Mouse (Mus musculus): ENCODE data around the gene Cacna1c.

DNA sequence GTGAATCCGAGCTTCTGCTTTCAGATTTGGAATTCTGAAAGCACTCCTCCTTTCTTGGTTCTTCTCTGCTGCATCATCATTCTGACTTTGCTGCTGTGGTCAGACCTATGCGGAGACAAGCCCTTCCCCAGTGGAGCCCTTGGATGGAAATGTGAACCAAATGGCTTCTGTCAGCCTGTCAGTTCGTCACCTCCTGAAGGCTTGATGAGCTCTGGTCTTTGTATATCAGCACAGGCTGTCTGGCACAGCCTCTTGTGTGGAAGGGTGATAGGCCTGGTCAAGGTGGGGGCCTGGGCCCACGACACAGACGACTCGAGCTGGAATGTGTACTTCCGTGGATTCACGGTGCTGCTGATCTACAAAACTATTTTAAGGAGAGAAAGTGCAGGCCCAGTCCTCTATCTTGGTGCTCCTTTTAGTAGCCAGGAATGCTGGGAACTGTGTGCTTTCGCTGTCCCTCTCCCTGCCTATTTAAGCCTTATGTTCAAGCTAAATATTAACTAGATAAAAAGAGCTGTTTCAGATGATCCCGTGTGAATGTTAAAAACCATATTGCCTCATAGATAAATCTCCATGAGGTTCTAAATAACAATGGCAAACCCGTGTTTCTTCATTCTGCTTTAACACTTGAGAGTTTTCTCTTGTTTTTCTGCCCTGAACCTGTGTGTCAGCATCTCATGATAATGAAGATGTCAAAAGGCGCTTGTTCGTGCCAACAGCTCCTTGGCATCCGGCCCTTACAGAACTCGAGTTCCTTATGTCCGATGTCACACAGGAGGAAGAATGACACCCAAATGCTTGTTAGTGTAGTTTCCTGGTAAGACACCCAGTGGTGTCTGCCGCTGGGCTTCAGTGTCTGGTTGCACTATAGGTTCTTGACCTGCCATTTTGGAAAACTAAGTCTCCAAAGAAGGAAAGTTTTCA lies at the start of gene Cacna1c:
- TF ChIP-seq CTCF (IDR thresholded peaks at IDR 0.05; ENCODE audit: low read depth, low read length) (no peak), POLR2A (IDR thresholded peaks at IDR 0.05; ENCODE audit: insufficient read depth, low read length) (no peak), EP300 (IDR thresholded peaks at IDR 0.05; ENCODE audit: insufficient read depth, low read depth, low read length) (no peak)

Measured in ES-Bruce4 (cell line).